Mouse (Mus musculus): ENCODE measurements around the gene Ctc1. TPM values are rescaled to one million over a fixed set of nuclear protein-coding genes. Genes with fewer than 3 reads are reported as not detected.

Ctc1 gene
- polyA plus RNA-seq, 1 experiment from 2014 or later: 94.0 TPM

DNA sequence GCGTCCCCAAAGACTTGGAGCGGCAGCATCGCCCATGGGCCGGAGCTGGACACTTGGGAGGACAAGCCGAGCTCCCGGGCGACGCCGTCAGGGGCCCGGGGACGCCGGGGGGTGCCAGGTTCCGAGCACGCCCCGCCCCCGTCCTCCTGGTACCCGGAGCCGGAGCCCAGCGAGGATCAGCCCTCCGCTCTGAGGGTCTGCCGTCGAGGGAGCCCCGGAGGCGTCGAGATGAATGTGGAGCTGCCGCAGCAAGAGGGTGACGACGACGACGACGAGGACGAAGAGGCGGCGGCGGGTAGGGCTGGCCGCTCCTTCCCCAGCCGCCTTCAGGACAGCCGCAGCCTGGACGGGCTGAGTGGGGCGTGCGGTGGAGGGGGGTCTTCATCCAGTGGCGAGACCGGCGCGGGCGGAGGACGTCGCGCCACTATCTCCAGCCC, 44.3 kb downstream of the Ctc1 start:
- peak; percentile 15 for ATAC-seq (replicated peaks; ENCODE audit: low FRiP score)
- Histone ChIP-seq H3K27me3 (ENCODE audit: control insufficient read depth, insufficient read depth, low read length) (no peaks in the 10 kb centered on the region), H3K4me3 (ENCODE audit: low read depth, low read length) (peak overlapping the region; percentile 69), H3K4me1 (replicated peaks; ENCODE audit: control insufficient read depth, insufficient read depth, low read length) (peaks cover 17% of the 10 kb centered on the region), H3K9me3 (ENCODE audit: control insufficient read depth, low read length) (no peaks in the 10 kb centered on the region), H3K27ac (ENCODE audit: low read depth, low read length) (peak overlapping the region; percentile 62), H3K36me3 (ENCODE audit: control insufficient read depth, insufficient read depth, low read length) (no peaks in the 10 kb centered on the region), H3K4me2 (ENCODE audit: low read depth, low read length, severe bottlenecking) (peak overlapping the region; percentile 98), H3K9ac (ENCODE audit: low read length) (peak overlapping the region; percentile 62)
- DNase-seq (ENCODE audit: low spot score): peak; percentile 83
- 0% methylated on average over 46 of the region's 49 CpGs for WGBS

GRCm38 (mm10) chr11:69060448-69061254, 44.9 kb downstream of the Ctc1 start:
- DNase-seq (ENCODE audit: low spot score) (peak; percentile 76), ATAC-seq (replicated peaks; ENCODE audit: low FRiP score) (no peak)
- Histone ChIP-seq H3K4me2 (ENCODE audit: low read depth, low read length, severe bottlenecking) (peak overlapping the region; percentile 98), H3K27me3 (ENCODE audit: control insufficient read depth, insufficient read depth, low read length) (no peaks in the 10 kb centered on the region), H3K9me3 (ENCODE audit: control insufficient read depth, low read length) (no peaks in the 10 kb centered on the region), H3K36me3 (ENCODE audit: control insufficient read depth, insufficient read depth, low read length) (no peaks in the 10 kb centered on the region), H3K4me1 (replicated peaks; ENCODE audit: control insufficient read depth, insufficient read depth, low read length) (peaks cover 17% of the 10 kb centered on the region), H3K27ac (ENCODE audit: low read depth, low read length) (no peak overlapping the region), H3K9ac (ENCODE audit: low read length) (peak overlapping the region; percentile 62), H3K4me3 (ENCODE audit: low read depth, low read length) (peak overlapping the region; percentile 69)
- under 1% methylated on average over 40 of the region's 40 CpGs for WGBS

GRCm38 (mm10) chr11:69061255-69061912, 45.7 kb downstream of the Ctc1 start:
- peak overlapping the region; percentile 69 for H3K4me3 ChIP-seq (ENCODE audit: low read depth, low read length)
- H3K27ac ChIP-seq (ENCODE audit: low read depth, low read length): no peak overlapping the region
- 7% methylated on average over 17 of the region's 17 CpGs for WGBS
- peaks cover 21% of the 10 kb centered on the region for H3K4me1 ChIP-seq (replicated peaks; ENCODE audit: control insufficient read depth, insufficient read depth, low read length)
- DNase-seq (ENCODE audit: low spot score): peak; percentile 51
- ATAC-seq (replicated peaks; ENCODE audit: low FRiP score): no peak
- no peaks in the 10 kb centered on the region for H3K27me3 ChIP-seq (ENCODE audit: control insufficient read depth, insufficient read depth, low read length)
- peak overlapping the region; percentile 12; the same call in 1 of the 2 replicates for H3K9ac ChIP-seq (ENCODE audit: low read length)
- peak overlapping the region; percentile 98 for H3K4me2 ChIP-seq (ENCODE audit: low read depth, low read length, severe bottlenecking)
- H3K9me3 ChIP-seq (ENCODE audit: control insufficient read depth, low read length): no peaks in the 10 kb centered on the region
- no peaks in the 10 kb centered on the region for H3K36me3 ChIP-seq (ENCODE audit: control insufficient read depth, insufficient read depth, low read length)

- Histone ChIP-seq H3K4me3 (ENCODE audit: low read depth, low read length) (peak overlapping the region; percentile 60), H3K36me3 (ENCODE audit: control insufficient read depth, insufficient read depth, low read length) (no peaks in the 10 kb centered on the region), H3K27ac (ENCODE audit: low read depth, low read length) (no peak overlapping the region), H3K9ac (ENCODE audit: low read length) (no peak overlapping the region), H3K4me1 (replicated peaks; ENCODE audit: control insufficient read depth, insufficient read depth, low read length) (peaks cover 21% of the 10 kb centered on the region), H3K27me3 (ENCODE audit: control insufficient read depth, insufficient read depth, low read length) (no peaks in the 10 kb centered on the region), H3K9me3 (ENCODE audit: control insufficient read depth, low read length) (no peaks in the 10 kb centered on the region), H3K4me2 (ENCODE audit: low read depth, low read length, severe bottlenecking) (peak overlapping the region; percentile 47; the same call in 1 of the 2 replicates)
- DNase-seq (ENCODE audit: low spot score) (peak; percentile 85), ATAC-seq (replicated peaks; ENCODE audit: low FRiP score) (no peak)
- 0% methylated on average over 17 of the region's 17 CpGs for WGBS
Observed at GRCm38 (mm10) chr11:69062194-69062760, 46.6 kb downstream of the Ctc1 start.

- Histone ChIP-seq H3K4me1 (replicated peaks; ENCODE audit: control insufficient read depth, insufficient read depth, low read length) (peaks cover 21% of the 10 kb centered on the region), H3K4me2 (ENCODE audit: low read depth, low read length, severe bottlenecking) (peak overlapping the region; percentile 77), H3K27ac (ENCODE audit: low read depth, low read length) (no peak overlapping the region), H3K36me3 (ENCODE audit: control insufficient read depth, insufficient read depth, low read length) (no peaks in the 10 kb centered on the region), H3K27me3 (ENCODE audit: control insufficient read depth, insufficient read depth, low read length) (no peaks in the 10 kb centered on the region), H3K4me3 (ENCODE audit: low read depth, low read length) (peak overlapping the region; percentile 60), H3K9ac (ENCODE audit: low read length) (peak overlapping the region; percentile 39; the same call in 1 of the 2 replicates), H3K9me3 (ENCODE audit: control insufficient read depth, low read length) (no peaks in the 10 kb centered on the region)
- DNase-seq (ENCODE audit: low spot score) (peak; percentile 96), ATAC-seq (replicated peaks; ENCODE audit: low FRiP score) (peak; percentile 57)
- WGBS: under 1% methylated on average over 19 of the region's 19 CpGs
Observed at GRCm38 (mm10) chr11:69062761-69063224, 47.1 kb downstream of the Ctc1 start.

GRCm38 (mm10) chr11:69063413-69064201, 47.9 kb downstream of the Ctc1 start:
- Histone ChIP-seq H3K27me3 (ENCODE audit: control insufficient read depth, insufficient read depth, low read length) (no peaks in the 10 kb centered on the region), H3K36me3 (ENCODE audit: control insufficient read depth, insufficient read depth, low read length) (no peaks in the 10 kb centered on the region), H3K9ac (ENCODE audit: low read length) (peak overlapping the region; percentile 70), H3K27ac (ENCODE audit: low read depth, low read length) (peak overlapping the region; percentile 72), H3K4me1 (replicated peaks; ENCODE audit: control insufficient read depth, insufficient read depth, low read length) (peaks cover 21% of the 10 kb centered on the region), H3K4me3 (ENCODE audit: low read depth, low read length) (peak overlapping the region; percentile 60), H3K9me3 (ENCODE audit: control insufficient read depth, low read length) (no peaks in the 10 kb centered on the region), H3K4me2 (ENCODE audit: low read depth, low read length, severe bottlenecking) (peak overlapping the region; percentile 77)
- peak; percentile 21; the same call in 1 of the 2 replicates for ATAC-seq (replicated peaks; ENCODE audit: low FRiP score)
- under 1% methylated on average over 31 of the region's 31 CpGs for WGBS
- peak; percentile 97 for DNase-seq (ENCODE audit: low spot score)

DNA sequence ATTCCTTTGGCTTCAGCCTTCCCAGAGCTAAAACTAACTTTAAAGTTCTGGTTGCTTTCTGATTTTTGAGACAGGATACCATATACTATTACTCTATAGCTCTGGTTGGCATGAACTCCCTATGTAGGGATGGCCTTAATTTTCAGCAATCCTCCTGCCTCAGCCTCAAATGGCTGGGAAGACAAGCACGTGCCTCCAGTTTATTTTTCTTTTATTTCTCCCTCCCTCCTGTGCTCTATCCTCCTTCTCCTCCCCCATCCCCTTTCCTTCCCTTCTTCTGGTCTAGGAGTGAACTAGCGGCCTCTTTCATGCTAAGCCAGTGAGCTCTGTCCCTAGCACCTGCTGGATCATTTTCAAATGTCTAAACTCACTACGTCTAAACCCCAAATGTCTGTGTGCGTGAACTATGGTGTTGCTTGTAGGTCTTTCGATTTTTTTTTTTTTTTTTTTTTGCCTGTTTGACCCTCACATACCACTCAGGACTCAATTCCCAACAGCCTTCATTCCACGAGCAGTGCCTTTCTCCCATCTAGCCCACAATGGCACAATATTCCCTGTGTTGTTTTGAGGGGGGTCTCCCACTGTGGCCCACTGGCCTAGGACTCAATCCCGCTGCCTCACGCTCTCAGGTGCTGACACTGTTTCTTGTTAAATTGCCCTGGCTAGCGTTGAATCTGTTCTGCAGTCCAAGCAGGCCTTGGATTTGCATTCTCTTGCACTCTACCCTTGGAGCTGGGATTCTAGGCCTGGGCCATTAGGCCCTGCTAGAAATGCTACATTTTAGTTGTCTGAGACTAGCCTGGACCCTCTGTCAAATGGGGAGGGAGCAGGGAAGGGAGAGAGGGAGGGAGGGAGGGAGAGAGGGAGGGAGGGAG, 48.8 kb downstream of the Ctc1 start:
- no peaks in the 10 kb centered on the region for H3K27me3 ChIP-seq (ENCODE audit: control insufficient read depth, insufficient read depth, low read length)
- no peaks in the 10 kb centered on the region for H3K36me3 ChIP-seq (ENCODE audit: control insufficient read depth, insufficient read depth, low read length)
- H3K27ac ChIP-seq (ENCODE audit: low read depth, low read length): peak overlapping the region; percentile 72
- ATAC-seq (replicated peaks; ENCODE audit: low FRiP score) (no peak), DNase-seq (ENCODE audit: low spot score) (no peak)
- H3K9ac ChIP-seq (ENCODE audit: low read length): peak overlapping the region; percentile 70
- 42% methylated on average over 9 of the region's 9 CpGs for WGBS
- peaks cover 21% of the 10 kb centered on the region for H3K4me1 ChIP-seq (replicated peaks; ENCODE audit: control insufficient read depth, insufficient read depth, low read length)
- H3K9me3 ChIP-seq (ENCODE audit: control insufficient read depth, low read length): no peaks in the 10 kb centered on the region
- H3K4me3 ChIP-seq (ENCODE audit: low read depth, low read length): peak overlapping the region; percentile 60
- peak overlapping the region; percentile 75 for H3K4me2 ChIP-seq (ENCODE audit: low read depth, low read length, severe bottlenecking)

Data from forebrain, embryonic 11.5 days (tissue).